Mouse (Mus musculus): ENCODE data around the gene Tmem62. TPM values are rescaled to one million over a fixed set of nuclear protein-coding genes. Genes with fewer than 3 reads are reported as not detected.
A peak's percentile ranks its signal among the peaks of the same experiment; 100 is the strongest.

Tmem62 gene
- polyA plus RNA-seq, 1 experiment from 2014 or later = 1.5 TPM

GRCm38 (mm10) chr2:120998863-120999262, 22.0 kb downstream of the Tmem62 start:
- ATAC-seq (ENCODE audit: insufficient number of reproducible peaks, insufficient read depth, low FRiP score, low TSS enrichment, low read depth) = no peak

GRCm38 (mm10) chr2:121003586-121003985, 26.8 kb downstream of the Tmem62 start:
- H3K27ac ChIP-seq = no peak overlapping the region
- no peak overlapping the region for H3K4me3 ChIP-seq
- WGBS = 60% methylated on average over 2 of the region's 2 CpGs
- H3K9ac ChIP-seq = no peak overlapping the region
- H3K4me1 ChIP-seq = no peaks in the 10 kb centered on the region
- H3K27me3 ChIP-seq = no peaks in the 10 kb centered on the region
- no peak overlapping the region for H3K4me2 ChIP-seq
- no peaks in the 10 kb centered on the region for H3K9me3 ChIP-seq
- no peaks in the 10 kb centered on the region for H3K36me3 ChIP-seq
- no peak for ATAC-seq (ENCODE audit: insufficient number of reproducible peaks, insufficient read depth, low FRiP score, low TSS enrichment, low read depth)

More at GRCm38 (mm10) chr2:120998863-120999262, 22.0 kb downstream of the Tmem62 start:
- no peaks in the 10 kb centered on the region for H3K9me3 ChIP-seq
- no peak overlapping the region for H3K9ac ChIP-seq
- no peaks in the 10 kb centered on the region for H3K27me3 ChIP-seq
- no peak overlapping the region for H3K4me2 ChIP-seq
- H3K4me3 ChIP-seq = no peak overlapping the region
- H3K27ac ChIP-seq = no peak overlapping the region
- 82% methylated on average over 8 of the region's 8 CpGs for WGBS
- no peaks in the 10 kb centered on the region for H3K4me1 ChIP-seq
- H3K36me3 ChIP-seq = no peaks in the 10 kb centered on the region

- 84% methylated on average over 7 of the region's 7 CpGs for WGBS
- Histone ChIP-seq H3K4me3 (no peak overlapping the region), H3K9ac (no peak overlapping the region), H3K36me3 (no peaks in the 10 kb centered on the region), H3K4me1 (peaks cover 5% of the 10 kb centered on the region), H3K9me3 (no peaks in the 10 kb centered on the region), H3K27ac (no peak overlapping the region), H3K4me2 (no peak overlapping the region), H3K27me3 (no peaks in the 10 kb centered on the region)
- no peak for ATAC-seq (ENCODE audit: insufficient number of reproducible peaks, insufficient read depth, low FRiP score, low TSS enrichment, low read depth)
These were observed 27.4 kb downstream of the Tmem62 start for GRCm38 (mm10) chr2:121004018-121004811.

- no peak overlapping the region for H3K9ac ChIP-seq
- no peaks in the 10 kb centered on the region for H3K27me3 ChIP-seq
- H3K4me2 ChIP-seq = no peak overlapping the region
- ATAC-seq (ENCODE audit: insufficient number of reproducible peaks, insufficient read depth, low FRiP score, low TSS enrichment, low read depth) = no peak
- no peak overlapping the region for H3K4me3 ChIP-seq
- no peak overlapping the region for H3K27ac ChIP-seq
- H3K9me3 ChIP-seq = no peaks in the 10 kb centered on the region
- whole genome bisulfite sequencing = 94% methylated on average over 1 of the region's 1 CpGs
- peaks cover 10% of the 10 kb centered on the region for H3K4me1 ChIP-seq
- H3K36me3 ChIP-seq = peaks cover 5% of the 10 kb centered on the region
These were observed 30.2 kb downstream of the Tmem62 start for GRCm38 (mm10) chr2:121006986-121007385.

GRCm38 (mm10) chr2:121007925-121008663, 31.3 kb downstream of the Tmem62 start, which contains the start of gene Ccndbp1:
TSS of gene Ccndbp1 (plus strand) at chr2:121008403.
- H3K4me3 ChIP-seq = peak within 1 kb of the TSS; percentile 81
- peaks cover 10% of the 10 kb centered on the region for H3K4me1 ChIP-seq
- peak within 1 kb of the TSS; percentile 83 for H3K9ac ChIP-seq
- peak within 1 kb of the TSS; percentile 78 for H3K4me2 ChIP-seq
- peaks cover 15% of the 10 kb centered on the region for H3K36me3 ChIP-seq
- ATAC-seq (ENCODE audit: insufficient number of reproducible peaks, insufficient read depth, low FRiP score, low TSS enrichment, low read depth) = peak; percentile 89
- H3K9me3 ChIP-seq = no peaks in the 10 kb centered on the region
- H3K27me3 ChIP-seq = no peaks in the 10 kb centered on the region
- 2% methylated on average over 34 of the region's 34 CpGs for WGBS
- peak within 1 kb of the TSS; percentile 44; the same call in 1 of the 2 replicates for H3K27ac ChIP-seq

- no peak for ATAC-seq (ENCODE audit: insufficient number of reproducible peaks, insufficient read depth, low FRiP score, low TSS enrichment, low read depth)
- H3K4me2 ChIP-seq = peak overlapping the region; percentile 78
- 1% methylated on average over 12 of the region's 12 CpGs for WGBS
- H3K36me3 ChIP-seq = peaks cover 17% of the 10 kb centered on the region
- H3K27ac ChIP-seq = peak overlapping the region; percentile 44; the same call in 1 of the 2 replicates
- H3K9me3 ChIP-seq = no peaks in the 10 kb centered on the region
- H3K27me3 ChIP-seq = no peaks in the 10 kb centered on the region
- H3K4me1 ChIP-seq = peaks cover 10% of the 10 kb centered on the region
- peak overlapping the region; percentile 81 for H3K4me3 ChIP-seq
- peak overlapping the region; percentile 83 for H3K9ac ChIP-seq
These were observed 31.8 kb downstream of the Tmem62 start for GRCm38 (mm10) chr2:121008664-121009007.

GRCm38 (mm10) chr2:121009071-121009677, 32.4 kb downstream of the Tmem62 start:
- ATAC-seq (ENCODE audit: insufficient number of reproducible peaks, insufficient read depth, low FRiP score, low TSS enrichment, low read depth) = no peak
- peaks cover 19% of the 10 kb centered on the region for H3K36me3 ChIP-seq
- 26% methylated on average over 5 of the region's 5 CpGs for WGBS
- H3K4me2 ChIP-seq = peak overlapping the region; percentile 78
- peak overlapping the region; percentile 81 for H3K4me3 ChIP-seq
- no peaks in the 10 kb centered on the region for H3K9me3 ChIP-seq
- H3K4me1 ChIP-seq = peaks cover 10% of the 10 kb centered on the region
- no peaks in the 10 kb centered on the region for H3K27me3 ChIP-seq
- H3K9ac ChIP-seq = peak overlapping the region; percentile 83
- H3K27ac ChIP-seq = no peak overlapping the region

GRCm38 (mm10) chr2:121012676-121013075, 35.9 kb downstream of the Tmem62 start:
- Histone ChIP-seq H3K27ac (no peak overlapping the region), H3K36me3 (peaks cover 44% of the 10 kb centered on the region), H3K9ac (no peak overlapping the region), H3K27me3 (no peaks in the 10 kb centered on the region), H3K4me2 (no peak overlapping the region), H3K9me3 (no peaks in the 10 kb centered on the region), H3K4me1 (peaks cover 10% of the 10 kb centered on the region), H3K4me3 (no peak overlapping the region)
- no peak for ATAC-seq (ENCODE audit: insufficient number of reproducible peaks, insufficient read depth, low FRiP score, low TSS enrichment, low read depth)
- 90% methylated on average over 9 of the region's 9 CpGs for WGBS

- ATAC-seq (ENCODE audit: insufficient number of reproducible peaks, insufficient read depth, low FRiP score, low TSS enrichment, low read depth) = no peak
- no peaks in the 10 kb centered on the region for H3K9me3 ChIP-seq
- H3K36me3 ChIP-seq = peaks cover 48% of the 10 kb centered on the region
These were observed 38.7 kb downstream of the Tmem62 start for GRCm38 (mm10) chr2:121015507-121015906.

GRCm38 (mm10) chr2:121016226-121016625, 39.4 kb downstream of the Tmem62 start:
- Histone ChIP-seq H3K9ac (no peak overlapping the region), H3K27ac (no peak overlapping the region), H3K36me3 (peaks cover 48% of the 10 kb centered on the region), H3K4me3 (no peak overlapping the region), H3K27me3 (no peaks in the 10 kb centered on the region), H3K4me2 (no peak overlapping the region), H3K4me1 (no peaks in the 10 kb centered on the region), H3K9me3 (no peaks in the 10 kb centered on the region)
- ATAC-seq (ENCODE audit: insufficient number of reproducible peaks, insufficient read depth, low FRiP score, low TSS enrichment, low read depth) = no peak
- WGBS = 85% methylated on average over 9 of the region's 9 CpGs

More at GRCm38 (mm10) chr2:121015507-121015906, 38.7 kb downstream of the Tmem62 start:
- Histone ChIP-seq H3K27me3 (no peaks in the 10 kb centered on the region), H3K4me2 (no peak overlapping the region), H3K4me3 (no peak overlapping the region), H3K27ac (no peak overlapping the region), H3K9ac (no peak overlapping the region), H3K4me1 (no peaks in the 10 kb centered on the region)
- 78% methylated on average over 2 of the region's 2 CpGs for WGBS

- H3K4me2 ChIP-seq = no peak overlapping the region
- H3K9ac ChIP-seq = no peak overlapping the region
- H3K36me3 ChIP-seq = peaks cover 41% of the 10 kb centered on the region
- ATAC-seq (ENCODE audit: insufficient number of reproducible peaks, insufficient read depth, low FRiP score, low TSS enrichment, low read depth) = no peak
- no peaks in the 10 kb centered on the region for H3K4me1 ChIP-seq
- H3K9me3 ChIP-seq = no peaks in the 10 kb centered on the region
- H3K4me3 ChIP-seq = no peak overlapping the region
- H3K27me3 ChIP-seq = no peaks in the 10 kb centered on the region
- WGBS = 98% methylated on average over 1 of the region's 1 CpGs
- no peak overlapping the region for H3K27ac ChIP-seq
These were observed 40.3 kb downstream of the Tmem62 start for GRCm38 (mm10) chr2:121017151-121017550.

All from embryonic facial prominence, embryonic 13.5 days (tissue).